Comparison of ENCODE assay signal across 8 mouse cellular contexts in genomic region chr13:51643924-51644828, GRCm38 (mm10). TPM values are rescaled to one million over a fixed set of nuclear protein-coding genes. Genes with fewer than 3 reads are reported as not detected.
DNase-seq lines count a peak whose midpoint lies in the region; ATAC-seq and TF ChIP-seq lines count a peak whose summit lies in the region.

No protein-coding gene starts in this region.

- H3K9me3 ChIP-seq in lung, postnatal 0 days (ENCODE audit: low read length) = no peaks in the 10 kb centered on the region
- no peaks in the 10 kb centered on the region for H3K9me3 ChIP-seq in embryonic facial prominence, embryonic 15.5 days (replicated peaks)
- H3K9me3 ChIP-seq in hindbrain, embryonic 15.5 days = no peaks in the 10 kb centered on the region

- H3K27me3 ChIP-seq in lung, postnatal 0 days (replicated peaks; ENCODE audit: insufficient read depth, low read length) = no peaks in the 10 kb centered on the region
- no peaks in the 10 kb centered on the region for H3K27me3 ChIP-seq in embryonic facial prominence, embryonic 15.5 days
- H3K27me3 ChIP-seq in hindbrain, embryonic 15.5 days = no peaks in the 10 kb centered on the region
- H3K27me3 ChIP-seq in myocyte (ENCODE audit: control insufficient read depth, insufficient read depth, insufficient read length) = no peaks in the 10 kb centered on the region

- H3K4me2 ChIP-seq in lung, postnatal 0 days (replicated peaks; ENCODE audit: low read depth, low read length) = peak overlapping the region; percentile 93
- peak overlapping the region; percentile 75 for H3K4me2 ChIP-seq in embryonic facial prominence, embryonic 15.5 days (replicated peaks)
- H3K4me2 ChIP-seq in hindbrain, embryonic 15.5 days = peak overlapping the region; percentile 94
- H3K4me2 ChIP-seq in myocyte (ENCODE audit: low read depth) = peak overlapping the region; percentile 89

- H3K9ac ChIP-seq in lung, postnatal 0 days (replicated peaks; ENCODE audit: low read depth) = peak overlapping the region; percentile 23; the same call in 1 of the 2 replicates
- peak overlapping the region; percentile 40 for H3K9ac ChIP-seq in embryonic facial prominence, embryonic 15.5 days
- peak overlapping the region; percentile 61 for H3K9ac ChIP-seq in hindbrain, embryonic 15.5 days

- H3K79me2 ChIP-seq in myocyte (ENCODE audit: control insufficient read depth, insufficient read depth) = peaks cover 41% of the 10 kb centered on the region

- 40% methylated on average over 20 of the region's 20 CpGs for WGBS in lung, postnatal 0 days
- 44% methylated on average over 20 of the region's 20 CpGs for WGBS in embryonic facial prominence, embryonic 15.5 days
- WGBS in hindbrain, embryonic 15.5 days = 49% methylated on average over 20 of the region's 20 CpGs

- H3ac ChIP-seq in myocyte (ENCODE audit: control insufficient read depth, insufficient read length) = no peak overlapping the region

- H3K36me3 ChIP-seq in lung, postnatal 0 days (ENCODE audit: insufficient read depth, low read length) = no peaks in the 10 kb centered on the region
- H3K36me3 ChIP-seq in embryonic facial prominence, embryonic 15.5 days = no peaks in the 10 kb centered on the region
- no peaks in the 10 kb centered on the region for H3K36me3 ChIP-seq in hindbrain, embryonic 15.5 days
- H3K36me3 ChIP-seq in myocyte (ENCODE audit: control insufficient read depth, insufficient read depth) = no peaks in the 10 kb centered on the region

- ATAC-seq in lung, postnatal 0 days = no peak
- ATAC-seq in embryonic facial prominence, embryonic 15.5 days (ENCODE audit: insufficient number of reproducible peaks, low FRiP score, low TSS enrichment, low read depth) = no peak
- ATAC-seq in hindbrain, embryonic 15.5 days (ENCODE audit: low FRiP score, low read depth) = no peak; the same call in 1 of the 2 replicates

- H3K4me3 ChIP-seq in lung, postnatal 0 days (ENCODE audit: low read depth, low read length) = peak overlapping the region; percentile 76
- H3K4me3 ChIP-seq in embryonic facial prominence, embryonic 15.5 days (replicated peaks) = peak overlapping the region; percentile 64
- peak overlapping the region; percentile 81 for H3K4me3 ChIP-seq in hindbrain, embryonic 15.5 days
- H3K4me3 ChIP-seq in myocyte = peak overlapping the region; percentile 98

- DNase-seq in lung, postnatal 0 days (ENCODE audit: low spot score) = peak; percentile 31
- DNase-seq in lung, postnatal 25 days (ENCODE audit: low spot score) = no peak
- DNase-seq in frontal cortex, postnatal 14 days (ENCODE audit: low spot score in 2 of 2) = no peak
- no peak for DNase-seq in layer of hippocampus, adult 9-10 months (ENCODE audit: low spot score)
- DNase-seq in cerebellum, adult 8-10 months = no peak

- no peak for TF ChIP-seq POLR2A in myocyte (IDR thresholded peaks at IDR 0.05; ENCODE audit: insufficient read length, low read depth)

- no peak for TF ChIP-seq CTCF in lung, postnatal 0 days (IDR thresholded peaks at IDR 0.05)

- peak overlapping the region; percentile 54 for H3K27ac ChIP-seq in lung, postnatal 0 days (ENCODE audit: low read length)
- peak overlapping the region; percentile 80 for H3K27ac ChIP-seq in embryonic facial prominence, embryonic 15.5 days (replicated peaks)
- peak overlapping the region; percentile 74 for H3K27ac ChIP-seq in hindbrain, embryonic 15.5 days (replicated peaks)

- no peaks in the 10 kb centered on the region for H3K4me1 ChIP-seq in lung, postnatal 0 days (ENCODE audit: insufficient read depth, low read depth, low read length)
- H3K4me1 ChIP-seq in embryonic facial prominence, embryonic 15.5 days = peaks cover 20% of the 10 kb centered on the region
- peaks cover 15% of the 10 kb centered on the region for H3K4me1 ChIP-seq in hindbrain, embryonic 15.5 days (replicated peaks)

- TF ChIP-seq EP300 in lung, postnatal 0 days (IDR thresholded peaks at IDR 0.05) = no peak; the same call in 1 of the 2 replicates

TF ChIP-seq in myocyte, 11 proteins besides CTCF, POLR2A, EP300 and RAD21:
- no peak for TF ChIP-seq E2F4 (IDR thresholded peaks at IDR 0.05; ENCODE audit: insufficient read depth)
- TF ChIP-seq MYOG (IDR thresholded peaks at IDR 0.05; ENCODE audit: control insufficient read depth in 1 of 3, insufficient read depth in 1 of 3, insufficient read length in 2 of 3, low read depth in 2 of 3) = no peak
- TF ChIP-seq SRF (IDR thresholded peaks at IDR 0.05; ENCODE audit: control insufficient read depth, insufficient read length, low read depth) = no peak
- no peak for TF ChIP-seq CEBPB (IDR thresholded peaks at IDR 0.05; ENCODE audit: insufficient read depth, poor library complexity, severe bottlenecking)
- TF ChIP-seq TCF3 (IDR thresholded peaks at IDR 0.05; ENCODE audit: insufficient read length, low read depth) = no peak
- TF ChIP-seq REST (IDR thresholded peaks at IDR 0.05; ENCODE audit: insufficient read depth, insufficient read length) = no peak
- no peak for TF ChIP-seq POLR2AphosphoS2 (IDR thresholded peaks at IDR 0.05; ENCODE audit: insufficient read length, low read depth)
- TF ChIP-seq TCF12 (IDR thresholded peaks at IDR 0.05; ENCODE audit: insufficient read depth, poor library complexity, severe bottlenecking) = no peak
- no peak for TF ChIP-seq MYOD1 (IDR thresholded peaks at IDR 0.05; ENCODE audit: control insufficient read depth in 1 of 3, insufficient read length in 2 of 3, low read depth in 2 of 3)
- TF ChIP-seq USF1 (IDR thresholded peaks at IDR 0.05; ENCODE audit: low read depth) = no peak
- no peak for TF ChIP-seq MAX (IDR thresholded peaks at IDR 0.05; ENCODE audit: low read depth)

RNA-seq across cellular contexts. Expression of gene Cks2, which starts 0.9 kb away (rescaled TPM):
- 34.2 and 41.6 TPM in 2 replicates for polyA plus RNA-seq in lung, postnatal 0 days (2015; fragmentation: Nextera tagmentation; extraction: Ambion mirVana)
- polyA plus RNA-seq in embryonic facial prominence, embryonic 15.5 days (2015; fragmentation: Nextera tagmentation; extraction: Ambion mirVana) = 228 and 250 TPM in 2 replicates
- 54.9 and 73.6 TPM in 2 replicates for polyA plus RNA-seq in hindbrain, embryonic 15.5 days (2015; fragmentation: Nextera tagmentation; extraction: Ambion mirVana)
- polyA plus RNA-seq in myocyte (2012; fragmentation: generic; extraction: Trizol) = 95.1 TPM

RNA-seq across cellular contexts. Expression of gene Secisbp2, which starts 7.3 kb away (rescaled TPM):
- polyA plus RNA-seq in lung, postnatal 0 days (2015; fragmentation: Nextera tagmentation; extraction: Ambion mirVana) = 27.2 and 28.9 TPM in 2 replicates
- polyA plus RNA-seq in embryonic facial prominence, embryonic 15.5 days (2015; fragmentation: Nextera tagmentation; extraction: Ambion mirVana) = 31.6 and 35.1 TPM in 2 replicates
- polyA plus RNA-seq in hindbrain, embryonic 15.5 days (2015; fragmentation: Nextera tagmentation; extraction: Ambion mirVana) = 27.7 and 32.0 TPM in 2 replicates
- polyA plus RNA-seq in myocyte (2012; fragmentation: generic; extraction: Trizol) = 8.7 TPM
